Mouse (Mus musculus): Measurements from ENCODE around the gene Ralgapa1. TPM values are rescaled to one million over a fixed set of nuclear protein-coding genes. Genes with fewer than 3 reads are reported as not detected.
"Not testable (repeated sequence)": the region's sequence is repeated elsewhere in the genome, so short reads cannot be mapped to it uniquely, and the experiment has no call there.

Ralgapa1 gene
- polyA plus RNA-seq, 1 experiment, result 72.0 TPM

GRCm38 (mm10) chr12:55560025-55560690 lies 260.8 kb downstream of the Ralgapa1 start:
- no peak for DNase-seq (ENCODE audit: low read depth)
- TF ChIP-seq POLR2A (IDR thresholded peaks at IDR 0.05; ENCODE audit: borderline replicate concordance, extremely low read depth, insufficient read depth, insufficient read length, poor library complexity, severe bottlenecking) (no peak), CTCF (IDR thresholded peaks at IDR 0.05; ENCODE audit: borderline replicate concordance, extremely low read depth, insufficient read depth, insufficient read length) (no peak)

GRCm38 (mm10) chr12:55559184-55559855 lies 261.6 kb downstream of the Ralgapa1 start:
- TF ChIP-seq CTCF (IDR thresholded peaks at IDR 0.05; ENCODE audit: borderline replicate concordance, extremely low read depth, insufficient read depth, insufficient read length) (no peak), POLR2A (IDR thresholded peaks at IDR 0.05; ENCODE audit: borderline replicate concordance, extremely low read depth, insufficient read depth, insufficient read length, poor library complexity, severe bottlenecking) (no peak)
- DNase-seq (ENCODE audit: low read depth), result no peak

GRCm38 (mm10) chr12:55557866-55558265 lies 263.1 kb downstream of the Ralgapa1 start:
- TF ChIP-seq POLR2A (IDR thresholded peaks at IDR 0.05; ENCODE audit: borderline replicate concordance, extremely low read depth, insufficient read depth, insufficient read length, poor library complexity, severe bottlenecking) (no peak), CTCF (IDR thresholded peaks at IDR 0.05; ENCODE audit: borderline replicate concordance, extremely low read depth, insufficient read depth, insufficient read length) (no peak)
- DNase-seq (ENCODE audit: low read depth), result no peak

- not testable (repeated sequence) for DNase-seq (ENCODE audit: low read depth)
These were observed 266.1 kb downstream of the Ralgapa1 start for GRCm38 (mm10) chr12:55554901-55555300.

Other genes starting within 250 kb of the Ralgapa1 start
- 1.1 and 2.0 TPM in 2 replicates for gene Insm2, start 221.7 kb downstream of the Ralgapa1 start, polyA plus RNA-seq (2012; rRNA removed)
- gene Brms1l, start 15.2 kb upstream of the Ralgapa1 start, polyA plus RNA-seq (2012; rRNA removed), result 69.8 and 88.5 TPM in 2 replicates

Data from brain, embryonic 14.5 days (tissue).